Mouse (Mus musculus) lung, embryonic 15.5 days (tissue): ENCODE results near the gene Sh3kbp1. TPM values are rescaled to one million over a fixed set of nuclear protein-coding genes. Genes with fewer than 3 reads are reported as not detected.

Source experiments
- ATAC-seq: fragments of 200-750 bp; cut with Nextera tagmentation; 2 replicates; pipeline ENCODE4 v1.8.0; 2017; ENCODE audit warnings: moderate number of reproducible peaks, borderline replicate concordance; ENCODE audit not compliant: low FRiP score, low TSS enrichment; ENCODE audit errors: extremely low read depth
- H3K27ac ChIP-seq: fragments of 300-500 bp; sonication (generic); 2 replicates; pipeline ENCODE4 v1.5.1; 2015; ENCODE audit warnings: moderate library complexity, mild to moderate bottlenecking, inconsistent platforms
- H3K27me3 ChIP-seq: fragments of 300-500 bp; sonication (generic); 2 replicates; pipeline ENCODE4 v1.6.1; 2015; ENCODE audit warnings: inconsistent platforms
- H3K36me3 ChIP-seq: fragments of 300-500 bp; sonication (generic); 2 replicates; pipeline ENCODE4 v1.6.1; 2015; ENCODE audit warnings: inconsistent platforms
- H3K4me1 ChIP-seq: fragments of 300-500 bp; sonication (generic); 2 replicates; pipeline ENCODE4 v1.6.1; 2015; ENCODE audit warnings: inconsistent platforms
- H3K4me2 ChIP-seq: fragments of 300-500 bp; sonication (generic); 2 replicates; pipeline ENCODE4 v1.6.1; 2015; ENCODE audit warnings: inconsistent platforms, mild to moderate bottlenecking, moderate library complexity
- H3K4me3 ChIP-seq: fragments of 300-500 bp; sonication (generic); 2 replicates; pipeline ENCODE4 v1.5.1; 2015; ENCODE audit warnings: mild to moderate bottlenecking, inconsistent platforms
- H3K9ac ChIP-seq: fragments of 300-500 bp; sonication (generic); 2 replicates; pipeline ENCODE4 v1.6.1; 2015; ENCODE audit warnings: inconsistent platforms
- H3K9me3 ChIP-seq: fragments of 300-500 bp; sonication (generic); 2 replicates; pipeline ENCODE4 v1.6.1; 2016; ENCODE audit warnings: inconsistent platforms
- WGBS: fragments of 180-500 bp; shearing (Covaris S2); methylation state at CpG from one replicate; pipeline ENCODE4 v1.1.7; 2015; 5-methylcytosine and 5-hydroxymethylcytosine counted together
- polyA plus RNA-seq: library from polyadenylated mRNA; unstranded; fragments of >200 nt; fragmentation: Nextera tagmentation; extraction: Ambion mirVana; gene quantifications from 2 replicates; pipeline ENCODE4 v1.2.1, GENCODE M21; 2015

The Sh3kbp1 gene
- polyA plus RNA-seq, 1 experiment from 2014 or later: 36.9 TPM

- Histone ChIP-seq H3K9ac (no peak overlapping the region), H3K27me3 (no peaks in the 10 kb centered on the region), H3K9me3 (no peaks in the 10 kb centered on the region), H3K36me3 (no peaks in the 10 kb centered on the region), H3K4me2 (no peak overlapping the region), H3K4me3 (no peak overlapping the region), H3K27ac (no peak overlapping the region), H3K4me1 (no peaks in the 10 kb centered on the region)
- ATAC-seq: no peak
- WGBS: 75% methylated on average over 6 of the region's 6 CpGs
These were observed 182.4 kb downstream of the Sh3kbp1 start for GRCm38 (mm10) chrX:159809510-159809909.

- H3K27me3 ChIP-seq: no peaks in the 10 kb centered on the region
- no peak overlapping the region for H3K4me3 ChIP-seq
- no peaks in the 10 kb centered on the region for H3K4me1 ChIP-seq
- no peak for ATAC-seq
- no peak overlapping the region for H3K9ac ChIP-seq
- no peaks in the 10 kb centered on the region for H3K36me3 ChIP-seq
- H3K4me2 ChIP-seq: no peak overlapping the region
- H3K9me3 ChIP-seq: no peaks in the 10 kb centered on the region
- WGBS: 68% methylated on average over 3 of the region's 3 CpGs
- no peak overlapping the region for H3K27ac ChIP-seq
These were observed 183.4 kb downstream of the Sh3kbp1 start for GRCm38 (mm10) chrX:159810469-159810868.

- WGBS: 72% methylated on average over 2 of the region's 2 CpGs
- ATAC-seq: no peak
- no peak overlapping the region for H3K9ac ChIP-seq
- H3K9me3 ChIP-seq: no peaks in the 10 kb centered on the region
- H3K4me2 ChIP-seq: no peak overlapping the region
- no peaks in the 10 kb centered on the region; the same call in 1 of the 2 replicates for H3K27me3 ChIP-seq
- H3K36me3 ChIP-seq: no peaks in the 10 kb centered on the region
- no peak overlapping the region for H3K27ac ChIP-seq
- no peaks in the 10 kb centered on the region for H3K4me1 ChIP-seq
- no peak overlapping the region for H3K4me3 ChIP-seq
These were observed 190.4 kb downstream of the Sh3kbp1 start for GRCm38 (mm10) chrX:159817508-159817907.

GRCm38 (mm10) chrX:159828135-159828534 is 201.1 kb downstream of the Sh3kbp1 start:
- Histone ChIP-seq H3K4me2 (no peak overlapping the region), H3K27me3 (0 out of 2 replicates have a peak, but pooled peaks cover 3% of the 10 kb centered on the region), H3K27ac (no peak overlapping the region), H3K4me3 (no peak overlapping the region), H3K9me3 (no peaks in the 10 kb centered on the region), H3K4me1 (no peaks in the 10 kb centered on the region), H3K36me3 (no peaks in the 10 kb centered on the region), H3K9ac (no peak overlapping the region)
- ATAC-seq: no peak
- 72% methylated on average over 5 of the region's 5 CpGs for WGBS

- Histone ChIP-seq H3K4me1 (no peaks in the 10 kb centered on the region), H3K9me3 (no peaks in the 10 kb centered on the region), H3K9ac (no peak overlapping the region), H3K36me3 (no peaks in the 10 kb centered on the region), H3K27me3 (0 out of 2 replicates have a peak, but pooled peaks cover 3% of the 10 kb centered on the region), H3K4me2 (no peak overlapping the region), H3K27ac (no peak overlapping the region), H3K4me3 (no peak overlapping the region)
- no peak for ATAC-seq
- 65% methylated on average over 6 of the region's 6 CpGs for WGBS
These were observed 202.2 kb downstream of the Sh3kbp1 start for GRCm38 (mm10) chrX:159829192-159829852.

GRCm38 (mm10) chrX:159831176-159831575 is 204.1 kb downstream of the Sh3kbp1 start:
- no peak for ATAC-seq
- H3K4me1 ChIP-seq: no peaks in the 10 kb centered on the region
- H3K27me3 ChIP-seq: 0 out of 2 replicates have a peak, but pooled peaks cover 3% of the 10 kb centered on the region
- no peak overlapping the region for H3K4me2 ChIP-seq
- H3K27ac ChIP-seq: no peak overlapping the region
- H3K9me3 ChIP-seq: no peaks in the 10 kb centered on the region
- H3K36me3 ChIP-seq: no peaks in the 10 kb centered on the region
- WGBS: 41% methylated on average over 2 of the region's 2 CpGs
- H3K9ac ChIP-seq: no peak overlapping the region
- H3K4me3 ChIP-seq: no peak overlapping the region

- no peaks in the 10 kb centered on the region for H3K9me3 ChIP-seq
- WGBS: 73% methylated on average over 4 of the region's 4 CpGs
- no peaks in the 10 kb centered on the region for H3K36me3 ChIP-seq
- no peak overlapping the region for H3K9ac ChIP-seq
- H3K27me3 ChIP-seq: 0 out of 2 replicates have a peak, but pooled peaks cover 3% of the 10 kb centered on the region
- no peak for ATAC-seq
- H3K4me3 ChIP-seq: no peak overlapping the region
- no peak overlapping the region for H3K27ac ChIP-seq
- H3K4me1 ChIP-seq: no peaks in the 10 kb centered on the region
- no peak overlapping the region for H3K4me2 ChIP-seq
These were observed 208.2 kb downstream of the Sh3kbp1 start for GRCm38 (mm10) chrX:159835239-159835638.

- no peak overlapping the region for H3K4me2 ChIP-seq
- 71% methylated on average over 1 of the region's 1 CpGs for WGBS
- no peaks in the 10 kb centered on the region for H3K4me1 ChIP-seq
- H3K36me3 ChIP-seq: no peaks in the 10 kb centered on the region
- ATAC-seq: no peak
- no peaks in the 10 kb centered on the region for H3K27me3 ChIP-seq
- no peak overlapping the region for H3K4me3 ChIP-seq
- H3K9me3 ChIP-seq: no peaks in the 10 kb centered on the region
- H3K27ac ChIP-seq: no peak overlapping the region
- H3K9ac ChIP-seq: no peak overlapping the region
These were observed 210.3 kb downstream of the Sh3kbp1 start for GRCm38 (mm10) chrX:159837379-159837778.

- Histone ChIP-seq H3K27me3 (no peaks in the 10 kb centered on the region), H3K9me3 (no peaks in the 10 kb centered on the region), H3K4me2 (no peak overlapping the region), H3K36me3 (no peaks in the 10 kb centered on the region), H3K27ac (no peak overlapping the region), H3K9ac (no peak overlapping the region), H3K4me3 (no peak overlapping the region), H3K4me1 (no peaks in the 10 kb centered on the region)
- no peak for ATAC-seq
- WGBS: 54% methylated on average over 2 of the region's 2 CpGs
These were observed 212.7 kb downstream of the Sh3kbp1 start for GRCm38 (mm10) chrX:159839786-159840185.

- Histone ChIP-seq H3K9ac (no peak overlapping the region), H3K4me3 (no peak overlapping the region), H3K4me2 (no peak overlapping the region), H3K27ac (no peak overlapping the region), H3K4me1 (no peaks in the 10 kb centered on the region), H3K27me3 (no peaks in the 10 kb centered on the region), H3K9me3 (no peaks in the 10 kb centered on the region), H3K36me3 (no peaks in the 10 kb centered on the region)
- no peak for ATAC-seq
- WGBS: 50% methylated on average over 7 of the region's 7 CpGs
These were observed 213.2 kb downstream of the Sh3kbp1 start for GRCm38 (mm10) chrX:159840225-159840624.

- WGBS: 77% methylated on average over 8 of the region's 8 CpGs
- ATAC-seq: no peak
- H3K36me3 ChIP-seq: no peaks in the 10 kb centered on the region
- no peak overlapping the region for H3K27ac ChIP-seq
- H3K9ac ChIP-seq: no peak overlapping the region
- no peaks in the 10 kb centered on the region; the same call in 1 of the 2 replicates for H3K27me3 ChIP-seq
- no peak overlapping the region for H3K4me2 ChIP-seq
- H3K9me3 ChIP-seq: no peaks in the 10 kb centered on the region
- H3K4me1 ChIP-seq: no peaks in the 10 kb centered on the region
- H3K4me3 ChIP-seq: no peak overlapping the region
These were observed 223.7 kb downstream of the Sh3kbp1 start for GRCm38 (mm10) chrX:159850722-159851121.

GRCm38 (mm10) chrX:159856866-159857265 is 229.8 kb downstream of the Sh3kbp1 start:
- H3K4me1 ChIP-seq: no peaks in the 10 kb centered on the region
- no peak overlapping the region for H3K9ac ChIP-seq
- no peaks in the 10 kb centered on the region for H3K9me3 ChIP-seq
- no peaks in the 10 kb centered on the region; the same call in 1 of the 2 replicates for H3K27me3 ChIP-seq
- no peaks in the 10 kb centered on the region for H3K36me3 ChIP-seq
- WGBS: 76% methylated on average over 1 of the region's 1 CpGs
- ATAC-seq: no peak
- no peak overlapping the region for H3K27ac ChIP-seq
- H3K4me3 ChIP-seq: no peak overlapping the region
- no peak overlapping the region for H3K4me2 ChIP-seq
